Mouse (Mus musculus) forebrain, embryonic 10.5 days (tissue): ENCODE measurements around the gene Dnah7c. TPM values are rescaled to one million over a fixed set of nuclear protein-coding genes. Genes with fewer than 3 reads are reported as not detected.
"Not testable (repeated sequence)": the region's sequence is repeated elsewhere in the genome, so short reads cannot be mapped to it uniquely, and the experiment has no call there.

Experiments used
- DNase-seq: peaks from one replicate; pipeline ENCODE4 v3.0.0-alpha.2; 2017; ENCODE audit warnings: low spot score; ENCODE audit errors: extremely low spot score
- H3K27ac ChIP-seq: fragments of 300-500 bp; sonication (generic); 2 replicates; pipeline ENCODE4 v1.5.1; 2016; ENCODE audit warnings: mild to moderate bottlenecking
- H3K27me3 ChIP-seq: fragments of 300-500 bp; sonication (generic); 2 replicates; pipeline ENCODE4 v1.6.1; 2016; ENCODE audit warnings: mild to moderate bottlenecking; ENCODE audit not compliant: poor library complexity, severe bottlenecking
- H3K36me3 ChIP-seq: fragments of 300-500 bp; sonication (generic); replicated peaks from 2 replicates; pipeline ENCODE4 v1.6.1; 2016; ENCODE audit warnings: mild to moderate bottlenecking, moderate library complexity
- H3K4me1 ChIP-seq: fragments of 300-500 bp; sonication (generic); 2 replicates; pipeline ENCODE4 v1.6.1; 2016
- H3K4me3 ChIP-seq: fragments of 300-500 bp; sonication (generic); 2 replicates; pipeline ENCODE4 v1.5.1; 2016; ENCODE audit warnings: mild to moderate bottlenecking, moderate library complexity
- H3K9me3 ChIP-seq: fragments of 300-500 bp; sonication (generic); 2 replicates; pipeline ENCODE4 v1.6.1; 2016; ENCODE audit warnings: mild to moderate bottlenecking, moderate library complexity
- WGBS: fragments of 180-500 bp; shearing (Covaris S2); methylation state at CpG from one replicate; pipeline ENCODE4 v1.1.7; 2016; 5-methylcytosine and 5-hydroxymethylcytosine counted together
- polyA plus RNA-seq: library from polyadenylated mRNA; unstranded; fragments of >200 nt; fragmentation: Nextera tagmentation; extraction: Ambion mirVana; gene quantifications from 2 replicates; pipeline ENCODE4 v1.2.1, GENCODE M21; 2016

Dnah7c gene
- polyA plus RNA-seq, 1 experiment from 2014 or later = 0.15 TPM

DNA sequence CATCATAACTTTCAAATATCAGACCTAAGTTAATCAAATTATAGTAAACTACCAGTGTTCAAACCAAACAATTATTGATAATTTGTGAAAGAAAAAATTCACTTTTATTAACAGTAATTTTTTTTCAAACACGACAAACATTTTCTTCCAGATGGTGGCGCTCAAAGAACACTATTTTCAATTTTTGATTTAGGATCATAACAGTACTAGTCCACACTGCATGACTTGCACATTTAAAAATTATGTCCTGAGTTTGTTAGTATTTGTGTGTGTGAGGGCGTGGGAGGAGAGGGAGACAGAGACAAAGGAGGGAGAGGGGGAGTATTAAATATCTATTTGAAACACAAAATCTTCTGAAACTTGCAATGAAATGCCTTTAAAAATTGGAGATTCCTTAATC, 155.0 kb downstream of the Dnah7c start:
- no peak overlapping the region for H3K4me3 ChIP-seq
- DNase-seq = no peak
- no peaks in the 10 kb centered on the region; the same call in 1 of the 2 replicates for H3K9me3 ChIP-seq
- no peaks in the 10 kb centered on the region for H3K36me3 ChIP-seq
- no peak overlapping the region for H3K27ac ChIP-seq
- no peaks in the 10 kb centered on the region for H3K4me1 ChIP-seq
- WGBS = 51% methylated on average over 3 of the region's 3 CpGs
- H3K27me3 ChIP-seq = no peaks in the 10 kb centered on the region

GRCm38 (mm10) chr1:46593826-46594225, 168.4 kb downstream of the Dnah7c start:
- not testable (repeated sequence) for H3K27me3 ChIP-seq, H3K36me3 ChIP-seq, H3K9me3 ChIP-seq, H3K4me1 ChIP-seq, DNase-seq, H3K4me3 ChIP-seq, H3K27ac ChIP-seq
- 91% methylated on average over 1 of the region's 1 CpGs for WGBS

GRCm38 (mm10) chr1:46596343-46596742, 171.0 kb downstream of the Dnah7c start:
- not testable (repeated sequence) for H3K4me1 ChIP-seq, H3K4me3 ChIP-seq, DNase-seq, H3K36me3 ChIP-seq, H3K9me3 ChIP-seq, H3K27ac ChIP-seq, H3K27me3 ChIP-seq
- 100% methylated on average over 1 of the region's 1 CpGs for WGBS

DNA sequence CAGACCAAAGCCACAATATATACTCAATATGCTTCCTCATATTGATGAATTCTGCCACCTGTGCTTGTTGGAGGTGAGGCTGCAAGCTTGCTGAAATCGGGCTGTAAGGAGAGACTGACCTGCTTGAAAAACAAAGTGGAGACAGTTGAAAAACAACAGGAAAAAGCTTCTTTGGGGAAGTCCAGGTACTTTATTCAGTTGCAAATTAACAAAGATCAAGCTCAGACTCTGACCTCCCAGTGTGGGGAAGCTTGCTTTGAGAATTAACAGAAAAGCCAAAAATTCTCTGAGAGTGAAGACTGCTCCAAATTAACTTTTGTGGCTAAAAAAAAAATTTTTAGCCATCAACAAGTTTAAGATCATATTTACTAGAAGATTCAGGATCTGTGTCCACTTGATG, 194.9 kb downstream of the Dnah7c start:
- no peaks in the 10 kb centered on the region for H3K36me3 ChIP-seq
- no peak overlapping the region for H3K27ac ChIP-seq
- 84% methylated on average over 1 of the region's 1 CpGs for WGBS
- H3K4me3 ChIP-seq = no peak overlapping the region
- no peaks in the 10 kb centered on the region for H3K27me3 ChIP-seq
- H3K9me3 ChIP-seq = no peaks in the 10 kb centered on the region
- H3K4me1 ChIP-seq = peaks cover 6% of the 10 kb centered on the region; the same call in 1 of the 2 replicates
- no peak for DNase-seq

DNA sequence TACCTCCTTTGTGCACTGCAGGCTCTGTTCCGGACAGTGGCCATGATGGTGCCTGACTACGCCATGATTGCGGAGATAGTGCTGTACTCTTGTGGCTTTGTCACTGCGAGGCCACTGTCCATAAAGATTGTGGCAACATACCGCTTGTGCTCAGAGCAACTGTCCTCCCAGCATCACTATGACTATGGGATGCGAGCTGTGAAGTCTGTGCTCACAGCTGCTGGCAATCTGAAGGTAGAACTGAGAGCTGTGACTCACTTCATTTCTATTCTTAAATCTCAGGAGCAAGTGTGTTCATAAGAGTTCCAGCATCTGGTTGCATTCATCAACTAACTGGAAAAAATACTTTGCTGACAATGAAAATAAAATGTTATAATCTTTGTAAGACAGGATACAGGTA, 200.5 kb downstream of the Dnah7c start:
- WGBS = 95% methylated on average over 6 of the region's 6 CpGs
- DNase-seq, H3K27ac ChIP-seq, H3K36me3 ChIP-seq, H3K4me3 ChIP-seq, H3K27me3 ChIP-seq, H3K4me1 ChIP-seq, H3K9me3 ChIP-seq: not testable (repeated sequence)

DNA sequence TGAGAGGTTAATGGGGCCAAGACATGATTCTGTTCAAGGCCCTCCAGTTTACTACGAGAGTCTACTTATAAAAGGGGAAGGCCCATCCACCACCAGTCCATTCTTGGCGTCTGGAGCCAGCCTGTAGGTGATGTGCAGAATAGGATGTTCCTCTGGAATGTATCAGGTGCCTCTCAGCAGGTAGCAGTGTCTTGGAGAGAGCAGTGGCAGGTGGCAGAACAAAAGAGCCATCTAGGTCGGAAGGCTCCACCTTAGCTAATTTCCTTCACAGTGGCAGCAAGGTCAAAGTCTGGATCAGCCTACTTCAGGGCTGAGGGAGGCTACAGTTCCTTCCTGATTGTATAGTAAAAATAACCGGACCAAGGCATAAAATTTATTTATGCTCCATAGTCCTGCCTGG, 224.4 kb downstream of the Dnah7c start:
- not testable (repeated sequence) for H3K4me1 ChIP-seq, H3K27ac ChIP-seq, H3K9me3 ChIP-seq, H3K36me3 ChIP-seq, DNase-seq, H3K27me3 ChIP-seq, H3K4me3 ChIP-seq
- 86% methylated on average over 4 of the region's 4 CpGs for WGBS

DNA sequence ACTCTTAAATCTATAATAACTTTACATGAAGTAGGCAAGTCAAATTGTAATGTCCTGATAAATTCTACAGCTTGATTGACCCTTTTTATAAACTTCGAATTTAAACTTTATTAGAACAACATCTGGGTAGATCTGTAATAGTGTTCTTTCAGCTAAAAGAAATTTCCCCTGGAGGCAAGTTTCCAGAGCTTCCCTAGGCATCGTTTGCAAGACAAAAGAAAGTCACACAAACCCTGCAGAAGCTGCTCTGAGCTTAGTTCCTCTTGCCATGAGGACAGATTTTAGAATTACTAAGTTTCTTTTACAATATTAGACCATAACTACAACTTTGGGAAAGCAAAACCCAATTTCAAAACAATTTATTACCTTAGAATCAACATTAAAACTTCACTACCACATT, 227.3 kb downstream of the Dnah7c start:
- 61% methylated on average over 2 of the region's 2 CpGs for WGBS
- not testable (repeated sequence) for H3K4me1 ChIP-seq, DNase-seq, H3K27me3 ChIP-seq, H3K27ac ChIP-seq, H3K4me3 ChIP-seq, H3K9me3 ChIP-seq, H3K36me3 ChIP-seq

- H3K4me3 ChIP-seq, H3K27me3 ChIP-seq, H3K4me1 ChIP-seq, H3K9me3 ChIP-seq, H3K27ac ChIP-seq, DNase-seq, H3K36me3 ChIP-seq: not testable (repeated sequence)
- 63% methylated on average over 1 of the region's 1 CpGs for WGBS
These were observed 299.4 kb downstream of the Dnah7c start for GRCm38 (mm10) chr1:46724810-46725209.

GRCm38 (mm10) chr1:46725266-46725665, 299.9 kb downstream of the Dnah7c start:
- Histone ChIP-seq H3K4me3 (no peak overlapping the region), H3K36me3 (no peaks in the 10 kb centered on the region), H3K27me3 (no peaks in the 10 kb centered on the region), H3K4me1 (no peaks in the 10 kb centered on the region), H3K27ac (no peak overlapping the region), H3K9me3 (no peaks in the 10 kb centered on the region)
- no peak for DNase-seq
- WGBS = 84% methylated on average over 1 of the region's 1 CpGs

DNA sequence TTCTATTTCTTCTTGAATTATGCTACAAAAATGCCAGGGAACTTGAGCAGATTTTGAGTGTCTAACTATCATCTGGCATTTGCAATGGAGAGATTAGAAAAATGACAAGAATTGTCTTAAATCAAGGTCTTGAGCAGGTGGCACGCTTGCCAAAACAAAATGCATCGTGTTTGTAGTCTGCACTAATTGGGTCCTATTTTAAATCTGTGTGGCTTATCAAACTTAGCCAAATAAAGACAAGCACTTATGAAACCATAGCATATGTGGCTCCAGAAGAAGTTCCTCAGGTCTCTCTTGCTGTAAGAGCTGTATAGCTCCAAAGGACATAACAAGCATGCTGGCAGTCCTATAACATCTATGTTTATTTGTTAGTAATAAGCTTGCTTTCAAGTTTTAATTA, 300.3 kb downstream of the Dnah7c start:
- H3K4me1 ChIP-seq, H3K4me3 ChIP-seq, H3K9me3 ChIP-seq, H3K27me3 ChIP-seq, H3K36me3 ChIP-seq, H3K27ac ChIP-seq, DNase-seq: not testable (repeated sequence)
- WGBS = 95% methylated on average over 2 of the region's 2 CpGs

DNA sequence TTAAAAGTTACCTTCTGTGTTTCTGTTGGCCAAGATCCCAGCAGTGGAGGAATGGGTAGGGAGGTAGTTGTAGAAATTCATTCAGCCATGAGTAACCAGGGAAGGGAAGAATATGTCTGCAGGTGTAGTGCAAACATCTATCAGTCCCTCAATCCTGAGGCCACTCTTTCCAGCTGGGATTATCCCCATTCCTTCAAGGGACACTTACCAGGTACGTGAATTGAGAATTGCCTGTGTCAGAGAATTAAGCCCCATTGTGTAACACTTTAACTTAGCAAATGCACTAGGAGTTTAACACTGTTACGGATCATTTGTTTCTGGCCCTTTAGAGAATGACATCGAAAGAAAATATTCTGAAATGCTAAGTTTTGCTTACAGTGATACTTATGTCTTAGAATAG, 304.3 kb downstream of the Dnah7c start:
- not testable (repeated sequence) for H3K36me3 ChIP-seq, DNase-seq, H3K27ac ChIP-seq, H3K4me3 ChIP-seq, H3K27me3 ChIP-seq, H3K9me3 ChIP-seq, H3K4me1 ChIP-seq
- 90% methylated on average over 3 of the region's 3 CpGs for WGBS

GRCm38 (mm10) chr1:46733405-46734106, 308.2 kb downstream of the Dnah7c start:
- not testable (repeated sequence) for H3K4me1 ChIP-seq, H3K27me3 ChIP-seq, H3K36me3 ChIP-seq, H3K9me3 ChIP-seq, H3K4me3 ChIP-seq, H3K27ac ChIP-seq, DNase-seq
- WGBS = 81% methylated on average over 2 of the region's 2 CpGs

GRCm38 (mm10) chr1:46734455-46734854, 309.1 kb downstream of the Dnah7c start:
- H3K27ac ChIP-seq, DNase-seq, H3K9me3 ChIP-seq, H3K27me3 ChIP-seq, H3K36me3 ChIP-seq, H3K4me3 ChIP-seq, H3K4me1 ChIP-seq: not testable (repeated sequence)
- WGBS = 83% methylated on average over 2 of the region's 2 CpGs

DNA sequence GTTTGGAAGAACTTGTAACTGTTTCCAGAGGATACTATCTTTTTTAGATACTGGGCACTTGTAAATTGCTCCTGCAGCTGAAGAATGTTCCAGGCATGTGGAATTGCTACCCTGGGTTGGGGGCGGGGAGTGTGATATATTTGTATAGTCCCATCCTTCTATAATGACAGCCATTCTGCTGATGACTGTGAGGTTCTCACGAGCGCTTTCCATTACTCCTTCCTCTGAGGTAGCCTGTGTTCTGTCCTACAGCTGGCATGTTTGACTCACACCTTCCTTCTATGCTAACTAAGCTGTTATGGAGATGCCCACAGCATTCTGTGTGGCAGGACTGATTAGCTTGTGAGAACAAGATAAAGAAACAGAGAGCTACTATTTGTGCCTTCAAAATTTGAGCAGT, 339.2 kb downstream of the Dnah7c start:
- not testable (repeated sequence) for H3K36me3 ChIP-seq, H3K27ac ChIP-seq, H3K4me3 ChIP-seq, H3K4me1 ChIP-seq, H3K9me3 ChIP-seq, DNase-seq, H3K27me3 ChIP-seq
- WGBS = 81% methylated on average over 3 of the region's 3 CpGs
